Mouse (Mus musculus) embryonic fibroblast, embryonic 13.5 days (primary cell): ENCODE results near the gene Hist1h4k.

Source experiments
- CTCF ChIP-seq: IDR thresholded peaks from 2 replicates; pipeline ENCODE4 v1.5.1; 2011; ENCODE audit warnings: mild to moderate bottlenecking, control low read depth, low read length, moderate library complexity, borderline replicate concordance; ENCODE audit not compliant: insufficient read depth
- POLR2A ChIP-seq: IDR thresholded peaks from 2 replicates; pipeline ENCODE4 v1.6.1; 2011; ENCODE audit warnings: low read depth, mild to moderate bottlenecking, control low read depth, low read length, moderate library complexity

DNA sequence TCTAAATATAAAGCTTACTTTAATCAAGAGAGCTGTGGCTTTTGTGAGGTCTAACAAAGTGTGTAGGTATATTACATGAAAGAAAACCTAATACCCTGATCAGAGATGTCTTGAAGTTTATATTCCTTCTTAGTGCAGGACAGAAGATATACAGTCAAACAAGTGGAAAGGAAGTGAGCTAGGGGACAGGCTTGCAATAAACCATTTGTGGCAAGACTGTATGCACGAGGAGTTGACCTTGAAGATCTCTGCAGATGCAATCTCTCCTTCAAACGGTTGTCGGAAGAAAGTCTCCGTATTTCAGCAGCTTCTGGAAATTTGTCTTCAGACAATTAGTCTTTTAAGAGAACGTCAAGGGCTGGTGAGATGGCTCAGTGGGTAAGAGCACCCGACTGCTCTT, 39.6 kb upstream of the Hist1h4k start:
- no peak for TF ChIP-seq CTCF
- TF ChIP-seq POLR2A = no peak
